Mouse (Mus musculus) ovary, postnatal 14 days (tissue): ENCODE data around the gene Slc22a23.

Experiments
- DNase-seq: peaks from one replicate; pipeline ENCODE4 v3.0.0; 2022; ENCODE audit warnings: low spot score

Slc22a23 gene

DNA sequence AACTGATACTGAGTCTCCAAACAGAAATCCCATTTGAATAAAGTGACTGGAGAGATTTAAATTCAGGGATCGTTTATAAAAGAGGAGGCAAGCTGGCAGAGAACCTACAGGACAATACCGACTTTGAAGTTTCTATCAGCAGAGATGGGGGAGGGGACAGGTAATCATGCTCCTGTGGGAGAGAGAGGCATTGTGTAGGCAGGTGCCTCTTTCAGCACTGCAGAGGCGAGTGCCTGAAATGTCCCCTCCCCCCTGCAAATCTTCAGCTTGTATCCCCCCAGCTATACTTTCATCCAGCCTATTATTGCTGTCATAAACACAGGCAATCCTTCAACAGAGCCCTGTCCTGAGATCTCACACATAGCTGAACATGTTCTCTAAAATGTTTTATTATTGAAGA lies 43.4 kb downstream of the Slc22a23 start:
- DNase-seq = no peak

DNA sequence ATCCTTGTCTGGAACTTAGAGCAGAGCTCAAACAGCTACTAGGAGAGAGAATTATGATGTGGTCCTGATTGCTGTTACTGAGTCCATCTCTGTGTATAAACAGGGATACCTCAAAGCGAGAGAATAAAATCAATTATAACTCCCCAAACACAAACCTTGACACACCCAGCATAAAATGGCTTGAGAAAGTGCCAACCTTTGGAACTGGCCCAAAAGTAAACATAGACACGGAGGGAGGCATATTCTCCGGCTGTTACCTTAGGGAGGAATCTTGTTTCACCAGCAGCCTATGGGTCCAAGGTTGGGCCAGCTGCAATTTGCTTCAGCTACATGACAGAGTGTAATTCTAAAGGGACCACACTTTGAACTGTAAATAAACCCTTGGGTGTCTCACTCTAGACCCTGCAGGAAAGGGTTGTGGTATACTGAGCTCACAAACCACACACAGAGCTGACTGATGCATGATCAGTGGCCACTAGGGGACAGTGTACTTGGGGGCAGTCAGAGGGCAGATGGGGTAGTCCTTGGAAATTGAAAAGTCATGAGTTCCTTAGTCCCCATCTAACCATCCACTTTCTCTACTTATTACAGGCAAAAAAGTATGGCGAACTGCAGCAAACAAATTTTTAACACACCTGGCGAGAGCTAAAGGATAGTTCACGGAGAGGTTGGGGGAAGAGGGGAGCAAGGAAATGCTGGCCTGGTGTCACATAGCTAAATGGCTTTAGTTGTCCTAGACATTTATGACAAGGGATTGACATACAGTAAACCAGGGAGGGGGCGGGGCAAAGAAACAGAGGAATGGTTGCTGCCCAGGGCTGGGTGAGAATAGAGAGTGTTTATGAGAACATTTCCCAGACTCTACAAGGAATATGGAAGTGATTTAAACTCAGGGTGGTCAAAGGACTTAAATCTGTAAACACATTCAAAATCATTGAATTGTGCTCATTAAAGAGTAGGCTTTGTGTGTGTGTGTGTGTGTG lies 45.3 kb downstream of the Slc22a23 start:
- DNase-seq = no peak

DNA sequence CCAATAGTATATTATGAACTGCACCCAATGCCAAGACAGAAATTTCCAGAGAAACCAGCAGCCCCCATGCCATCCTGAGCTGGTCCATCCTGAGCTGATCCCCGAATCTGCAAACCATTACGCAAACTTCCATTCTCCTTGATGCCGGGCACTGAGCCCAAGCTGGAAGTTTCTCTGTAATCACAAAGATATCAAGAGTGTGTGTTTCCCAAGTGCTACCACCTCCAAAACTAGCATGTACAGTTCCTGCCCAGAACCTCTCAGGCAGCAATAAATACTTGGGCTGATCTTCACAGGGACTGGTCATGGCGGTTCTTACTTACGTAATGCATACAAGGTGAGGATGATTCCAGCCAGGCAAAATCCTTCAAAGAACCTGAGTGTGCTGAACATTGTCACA lies 46.3 kb downstream of the Slc22a23 start:
- no peak for DNase-seq

DNA sequence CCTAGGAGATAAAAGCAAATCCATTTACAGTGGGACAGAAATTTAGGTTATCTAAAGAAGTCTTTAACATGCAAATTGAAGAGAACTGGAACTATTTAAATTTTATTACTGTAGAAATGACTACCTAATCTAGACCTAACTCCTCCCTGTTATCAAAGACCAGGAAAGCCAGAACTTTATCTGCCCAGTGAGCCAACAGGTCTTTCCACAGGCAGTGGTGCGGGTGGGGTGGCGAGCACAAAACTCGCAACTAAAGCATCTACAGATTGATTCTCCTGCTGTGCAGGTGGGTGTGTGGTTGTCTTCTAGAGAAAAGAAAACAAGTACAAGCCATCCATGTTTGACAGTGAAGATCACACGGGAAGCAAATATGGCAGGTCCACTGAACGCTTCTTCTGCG lies 46.9 kb downstream of the Slc22a23 start:
- DNase-seq = no peak

DNA sequence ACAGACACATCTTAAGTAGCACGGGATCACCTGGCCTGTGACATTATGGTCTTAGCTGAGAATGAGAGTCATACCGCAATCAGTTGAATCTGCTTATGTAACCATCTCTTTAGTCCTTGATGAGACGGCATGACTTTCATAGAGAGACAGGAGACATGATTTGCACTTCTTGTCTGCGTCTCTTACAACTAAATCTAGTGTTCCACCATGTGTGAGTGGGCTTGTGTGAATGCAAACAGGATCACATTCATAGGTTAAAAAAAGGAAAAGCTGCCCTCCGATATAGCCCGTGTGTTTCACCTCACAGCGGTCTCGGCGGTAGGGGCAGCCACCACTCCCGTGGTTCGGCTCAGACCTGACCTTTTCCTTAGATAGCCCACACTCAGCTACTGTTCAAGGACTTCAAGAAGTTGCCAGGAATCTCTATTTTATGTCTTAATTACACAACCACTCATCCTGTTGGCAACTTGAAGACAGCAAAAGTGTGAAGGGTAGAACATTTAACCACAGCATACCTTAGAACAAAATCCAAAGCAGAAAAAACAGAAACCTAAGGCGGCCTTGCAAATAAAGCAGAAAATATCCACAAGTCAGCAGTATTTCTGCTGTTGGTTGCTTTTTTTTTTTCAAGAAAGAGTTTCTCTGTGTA lies 49.1 kb downstream of the Slc22a23 start:
- DNase-seq = no peak

DNA sequence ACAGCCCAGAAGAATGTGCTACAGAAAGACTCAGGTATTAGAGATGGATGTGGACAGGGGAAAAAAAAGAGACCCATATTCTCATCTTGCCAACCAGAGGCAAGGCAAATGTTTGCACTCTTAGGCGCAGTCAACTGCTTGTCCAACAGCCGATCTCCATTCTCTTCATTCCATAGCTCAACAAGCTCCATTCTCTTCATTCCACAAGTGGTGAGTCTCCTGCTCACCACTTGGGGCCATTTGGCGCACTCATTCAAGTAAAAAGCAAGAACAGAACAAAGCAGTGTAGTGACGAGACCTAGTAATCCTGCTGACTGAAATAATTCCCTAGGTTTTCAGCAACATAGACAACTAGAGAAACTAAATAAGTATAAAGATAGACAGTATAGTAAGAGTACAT lies 50.8 kb downstream of the Slc22a23 start:
- no peak for DNase-seq

DNA sequence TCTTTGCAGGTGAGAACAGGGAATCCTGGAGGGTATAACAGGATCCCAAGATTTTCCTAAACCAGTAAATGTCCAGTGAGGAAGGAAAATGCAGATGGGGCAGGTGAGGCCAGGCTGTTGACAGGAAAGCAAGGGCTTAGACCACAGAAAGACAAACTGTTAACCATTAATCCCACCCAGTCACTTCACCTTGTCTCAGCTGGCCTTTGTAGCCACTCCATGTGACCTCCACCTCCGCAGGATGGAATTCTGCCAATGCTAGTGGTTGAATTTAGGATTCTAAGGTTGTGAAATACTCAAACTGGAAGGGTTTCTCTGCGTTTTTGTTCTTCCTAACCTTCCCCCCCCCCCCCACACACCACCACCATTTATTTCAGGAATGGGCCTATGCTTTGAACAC lies 52.9 kb downstream of the Slc22a23 start:
- DNase-seq = no peak

DNA sequence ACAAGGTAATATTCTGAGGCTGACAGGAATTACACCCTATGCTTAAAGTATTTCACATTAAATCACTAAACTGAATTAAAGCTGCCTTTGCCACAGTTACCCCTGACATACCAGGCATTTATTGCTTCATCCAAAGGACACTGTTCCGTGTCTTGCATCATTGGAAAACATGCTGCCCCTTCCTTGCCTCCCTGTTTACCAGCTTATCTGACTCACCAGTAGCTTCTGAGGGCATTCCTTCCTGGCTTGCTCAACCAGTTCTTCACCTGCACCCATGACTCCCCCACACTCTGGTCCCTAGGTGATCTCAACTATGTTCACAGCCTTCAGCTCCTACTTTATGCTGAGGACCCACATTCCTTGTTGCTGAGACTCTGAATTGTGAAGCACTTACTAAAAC lies 54.6 kb downstream of the Slc22a23 start:
- no peak for DNase-seq

DNA sequence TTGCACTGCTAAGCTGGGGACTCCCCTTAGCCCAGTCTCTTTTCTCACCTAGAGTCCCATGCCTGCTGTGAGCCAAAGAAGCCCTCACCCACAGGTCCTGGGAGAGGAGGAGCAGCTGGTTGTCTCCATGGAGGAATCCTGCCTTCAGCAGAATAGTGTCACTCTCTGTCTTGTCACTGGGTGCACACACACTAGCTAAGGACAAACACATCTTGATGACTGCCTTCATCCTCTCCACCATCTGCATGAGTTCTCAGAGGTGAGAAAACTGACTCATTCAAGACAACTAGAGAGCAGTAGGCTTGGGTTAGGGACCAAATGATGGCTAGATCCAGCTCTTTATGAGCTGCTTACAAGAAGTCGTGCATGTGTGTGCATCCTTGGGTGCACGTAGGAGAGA lies 55.4 kb downstream of the Slc22a23 start:
- no peak for DNase-seq

DNA sequence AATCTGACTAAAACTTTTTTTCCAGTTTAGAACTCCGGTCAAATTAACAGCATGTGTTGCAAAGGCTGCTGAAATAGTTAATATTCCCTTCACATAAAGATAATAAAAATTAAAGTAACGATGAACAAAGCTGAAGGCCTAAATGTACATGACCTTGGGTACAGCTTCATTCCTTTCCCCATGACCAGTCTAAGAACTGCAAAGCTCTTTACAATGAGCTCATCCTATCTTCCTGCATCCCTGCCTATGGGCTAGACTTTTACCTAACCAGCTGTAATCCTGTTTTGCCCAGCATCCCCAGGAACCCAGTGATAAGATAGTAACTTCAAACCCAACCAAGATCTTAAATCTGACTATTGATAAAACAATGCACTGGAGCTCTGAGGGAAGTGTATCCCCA lies 56.9 kb downstream of the Slc22a23 start:
- DNase-seq = no peak

DNA sequence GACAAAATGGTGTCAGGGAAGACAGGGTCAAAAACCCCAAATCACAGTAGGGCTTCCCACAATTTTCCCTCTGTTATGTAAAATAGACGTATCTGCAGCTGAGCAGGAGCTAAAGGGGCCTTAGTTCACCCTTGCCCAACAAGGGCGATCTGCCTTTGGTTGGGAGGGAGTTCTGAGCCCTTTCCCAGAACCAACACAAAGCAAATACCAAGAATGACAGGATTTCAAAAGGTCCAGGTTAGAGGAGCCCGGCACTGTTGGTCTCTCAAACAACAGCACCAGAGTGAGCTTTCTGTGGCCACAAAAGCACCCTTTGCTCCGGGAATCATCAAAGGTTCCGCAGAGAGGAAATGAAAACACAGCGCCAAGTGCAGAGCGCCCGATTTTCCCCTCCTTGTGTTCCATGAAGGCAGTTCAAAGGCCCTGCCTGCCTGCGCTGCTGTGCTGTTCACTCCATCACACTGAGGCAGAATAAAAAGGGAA lies 57.3 kb downstream of the Slc22a23 start:
- no peak for DNase-seq

DNA sequence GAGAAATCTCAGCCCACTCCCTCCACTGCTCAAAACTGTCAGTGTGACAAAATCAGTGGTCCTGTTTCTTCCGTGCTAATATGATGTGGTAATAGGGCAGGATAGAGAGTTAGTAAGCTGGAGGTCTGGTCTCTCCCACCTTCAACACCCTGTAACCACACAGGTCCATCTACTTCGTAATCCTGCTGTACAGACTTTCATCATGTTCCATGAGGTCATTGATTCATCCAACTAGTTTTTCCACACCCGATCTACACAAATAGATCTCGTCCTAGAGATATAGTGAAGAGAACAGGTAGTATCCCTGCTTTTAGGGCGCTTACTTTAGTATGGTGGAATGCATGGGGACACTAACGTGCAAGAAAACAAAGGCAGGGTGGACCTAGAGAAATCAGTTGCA lies 63.6 kb downstream of the Slc22a23 start:
- no peak for DNase-seq

DNA sequence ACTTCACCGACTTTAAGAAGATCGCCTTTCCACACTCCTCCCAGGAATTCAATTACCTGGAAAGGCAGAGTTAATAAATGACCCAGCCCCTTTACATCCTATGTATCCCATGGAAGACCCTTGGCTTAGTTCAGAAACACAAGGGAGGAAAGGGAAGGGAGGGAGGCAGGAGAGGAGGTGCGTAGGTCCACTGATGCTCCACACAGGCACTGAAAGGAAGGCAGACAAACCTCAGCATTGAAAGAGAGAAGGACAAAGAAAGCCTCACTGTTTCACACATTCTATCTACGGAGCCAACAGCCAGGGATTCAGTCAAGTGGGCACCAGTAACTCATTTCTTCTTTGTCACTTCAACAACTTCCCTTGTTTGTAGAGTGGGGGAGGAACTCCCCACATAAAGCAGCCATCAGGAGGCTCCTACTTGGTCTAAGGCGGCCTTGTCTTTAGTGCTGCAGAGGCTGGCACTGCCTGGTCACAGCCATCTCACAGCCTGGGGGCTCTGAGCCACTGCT lies 66.2 kb downstream of the Slc22a23 start:
- no peak for DNase-seq

DNA sequence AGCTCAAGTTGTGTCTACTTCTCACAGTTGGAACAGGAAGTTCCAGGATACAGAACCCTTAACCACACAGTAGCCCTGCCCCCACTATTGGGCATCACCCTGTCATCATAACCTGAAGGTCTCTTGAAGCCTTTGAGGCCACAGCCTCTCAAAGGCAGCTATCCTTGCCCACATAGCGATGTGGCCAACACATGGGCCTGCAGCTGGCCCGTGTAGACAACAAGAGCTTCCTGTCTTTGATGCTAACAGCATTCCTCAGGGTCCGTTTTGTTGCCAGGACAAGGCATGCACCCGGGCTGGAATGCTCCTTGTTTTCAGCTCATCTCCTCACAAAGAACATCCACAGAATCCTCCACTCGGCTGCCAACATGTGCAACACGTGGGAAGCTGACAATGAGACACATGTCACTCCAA lies 66.7 kb downstream of the Slc22a23 start:
- no peak for DNase-seq

DNA sequence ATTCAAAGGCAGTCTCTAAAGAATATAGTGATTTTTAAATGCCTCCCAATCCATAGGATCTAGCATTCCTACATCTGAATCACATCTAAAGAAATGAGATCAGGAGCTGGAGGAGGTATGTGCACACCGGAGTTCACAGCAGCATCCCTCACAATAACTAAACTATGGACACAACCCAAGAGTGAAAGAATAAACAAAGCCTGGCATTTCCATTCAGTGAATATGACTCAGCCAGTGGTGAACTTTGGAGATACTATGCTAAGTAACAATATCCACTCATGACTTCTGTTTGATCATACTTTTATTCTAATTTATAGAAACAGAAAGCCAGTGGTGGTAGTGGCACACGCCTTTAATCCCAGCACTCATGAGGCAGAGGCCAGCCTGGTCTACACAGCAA lies 67.4 kb downstream of the Slc22a23 start:
- no peak for DNase-seq

DNA sequence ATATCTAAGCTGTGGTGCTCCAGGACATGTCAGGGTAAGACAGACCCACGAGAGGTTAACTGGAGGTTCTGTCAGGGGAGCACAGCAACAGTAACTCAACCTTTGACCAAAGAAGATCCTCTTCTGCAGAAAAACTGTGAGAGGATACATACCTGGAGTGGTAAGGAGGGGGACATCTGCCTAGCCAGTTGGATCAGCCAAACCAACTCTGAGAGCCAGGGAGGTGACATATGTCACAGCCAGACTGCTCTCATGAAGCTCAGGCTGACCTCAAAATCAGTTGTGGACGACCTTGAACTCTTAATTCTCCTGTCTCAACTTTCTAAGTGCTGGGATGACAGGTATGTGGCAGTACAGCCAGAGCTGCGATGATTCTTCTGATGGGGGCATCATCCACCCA lies 68.0 kb downstream of the Slc22a23 start:
- DNase-seq = no peak

DNA sequence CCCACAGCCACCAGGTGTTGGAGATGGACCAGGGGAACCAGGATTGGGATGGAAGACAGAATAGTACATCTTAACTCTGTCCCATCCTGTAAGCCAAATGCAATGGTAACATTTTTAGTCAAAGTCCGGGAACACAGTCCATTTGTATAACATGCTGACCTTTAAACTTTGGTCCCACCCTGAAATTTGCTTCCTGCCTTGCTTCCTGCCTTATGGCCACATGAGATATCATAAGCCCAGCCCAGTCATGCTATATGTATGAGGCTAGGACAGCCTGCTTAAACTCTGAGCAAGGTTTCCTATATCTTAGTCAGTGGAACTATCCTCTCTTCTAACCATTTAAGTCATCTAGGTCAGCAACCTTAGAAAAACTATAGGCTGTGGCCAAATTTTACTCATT lies 70.1 kb downstream of the Slc22a23 start:
- DNase-seq = no peak

DNA sequence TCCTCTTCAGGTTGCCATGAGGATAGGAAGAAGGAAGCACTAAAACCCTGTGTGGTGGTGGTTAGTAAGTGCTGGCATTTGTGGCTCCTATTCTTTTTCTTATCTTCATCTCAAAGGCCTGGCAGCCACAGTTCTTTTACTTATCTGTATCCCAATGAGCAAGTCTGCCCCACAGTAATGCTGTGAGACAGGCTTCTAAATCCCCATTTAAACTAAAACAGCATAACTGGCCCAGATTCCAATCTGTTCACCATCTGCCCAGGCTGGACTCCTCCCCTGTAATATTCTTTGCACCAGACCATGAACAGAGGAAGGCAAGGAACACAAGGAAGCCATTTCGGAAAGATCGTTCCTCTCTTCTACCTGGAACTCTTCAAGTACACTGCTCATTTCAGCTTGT lies 70.6 kb downstream of the Slc22a23 start:
- DNase-seq = no peak

DNA sequence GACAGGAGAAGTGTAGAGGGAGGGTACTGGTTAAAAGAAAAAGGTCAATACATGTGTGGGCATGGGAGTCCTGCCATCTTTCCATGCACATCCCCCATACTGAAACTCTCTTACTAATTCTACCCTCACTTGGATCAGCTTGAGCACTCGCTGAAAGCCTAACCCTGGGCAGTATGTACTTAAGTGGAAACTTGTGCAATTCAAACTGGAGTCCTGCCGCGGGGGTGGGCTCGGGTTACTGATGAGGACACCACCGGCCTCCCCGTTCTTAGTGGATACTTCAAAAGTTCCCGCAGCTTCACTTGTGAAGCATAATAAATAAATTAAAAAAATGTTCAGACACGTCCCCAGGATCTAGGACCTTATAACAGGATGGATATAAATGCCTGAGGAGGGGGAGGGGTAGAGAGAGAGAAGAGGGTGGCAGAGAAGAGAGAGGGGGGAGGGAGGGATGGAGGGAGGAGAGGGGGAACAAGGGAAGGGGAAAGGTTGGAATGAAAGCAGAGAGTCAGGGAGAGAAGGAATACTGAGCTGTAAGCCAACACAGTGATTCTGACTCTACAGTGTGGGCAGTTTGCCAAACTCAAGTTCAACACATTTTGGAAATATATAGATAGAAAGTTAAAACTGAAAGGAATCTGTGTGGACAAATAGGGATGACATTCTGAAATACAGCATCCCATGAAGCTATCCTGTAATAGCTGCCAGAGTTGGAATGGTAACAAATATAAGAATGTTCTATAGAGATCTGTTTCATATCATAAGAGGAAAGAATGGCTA lies 72.5 kb downstream of the Slc22a23 start:
- DNase-seq = no peak

DNA sequence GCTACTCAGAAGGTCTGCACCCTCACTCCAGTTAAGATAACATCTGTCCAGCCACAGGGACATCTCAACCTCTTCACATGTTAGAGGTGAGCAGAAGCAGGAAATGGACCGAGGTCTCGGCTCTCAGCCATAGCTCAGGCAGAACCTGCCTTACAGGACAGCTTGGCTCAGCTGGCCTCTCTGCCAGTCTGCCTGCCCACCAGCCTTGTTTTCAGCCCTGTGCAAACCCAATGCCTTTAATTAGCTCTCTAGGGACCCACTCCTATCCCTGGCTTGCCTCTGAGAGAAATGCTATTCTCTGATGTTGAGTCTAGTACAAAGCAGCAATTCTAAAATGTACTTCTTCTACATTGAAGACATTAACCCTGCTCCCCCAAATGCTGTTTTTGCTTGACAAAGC lies 73.3 kb downstream of the Slc22a23 start:
- no peak for DNase-seq

DNA sequence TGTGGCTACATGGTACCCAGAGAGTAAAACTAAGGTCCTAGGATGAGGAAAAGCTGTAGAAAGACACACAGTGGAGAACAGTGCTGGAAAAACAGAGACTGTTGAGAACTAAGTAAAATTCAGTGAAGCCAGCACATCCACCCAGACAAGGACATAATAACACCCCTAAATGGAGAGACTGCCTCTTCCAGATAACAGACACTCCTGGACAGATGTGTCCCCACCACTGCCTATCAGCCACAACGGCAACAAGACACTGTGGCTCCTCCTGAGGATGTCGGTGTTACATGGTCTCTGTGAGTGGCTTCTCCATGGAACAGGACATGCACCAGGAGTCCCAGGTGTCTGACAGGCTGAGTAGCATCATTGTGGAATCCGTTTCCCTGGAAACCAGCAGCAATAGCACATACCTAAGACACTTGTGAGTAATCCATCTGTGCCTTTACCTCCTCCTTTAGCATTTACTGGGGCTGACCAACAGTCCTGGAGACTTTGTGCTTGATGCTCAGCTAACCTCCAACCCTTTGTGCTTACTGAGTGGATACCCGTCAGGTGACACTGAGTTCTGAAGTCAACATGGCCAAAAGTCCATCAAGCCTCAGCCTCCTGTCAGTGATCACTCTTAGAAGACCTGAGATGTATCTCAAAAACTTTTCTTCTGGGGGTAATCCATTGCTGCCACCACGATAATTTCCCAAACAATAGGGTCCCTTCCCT lies 73.9 kb downstream of the Slc22a23 start:
- DNase-seq = no peak
